Mouse (Mus musculus) c-Kit-positive CD71-positive TER-119-positive erythroid progenitor cells, embryonic 14.5 days (primary cell): Measurements from ENCODE around the gene Ttc36.

Experiments used
- DNase-seq: peaks from one replicate; pipeline ENCODE4 v3.0.0-alpha.2; 2013; ENCODE audit warnings: low spot score

The Ttc36 gene

DNA sequence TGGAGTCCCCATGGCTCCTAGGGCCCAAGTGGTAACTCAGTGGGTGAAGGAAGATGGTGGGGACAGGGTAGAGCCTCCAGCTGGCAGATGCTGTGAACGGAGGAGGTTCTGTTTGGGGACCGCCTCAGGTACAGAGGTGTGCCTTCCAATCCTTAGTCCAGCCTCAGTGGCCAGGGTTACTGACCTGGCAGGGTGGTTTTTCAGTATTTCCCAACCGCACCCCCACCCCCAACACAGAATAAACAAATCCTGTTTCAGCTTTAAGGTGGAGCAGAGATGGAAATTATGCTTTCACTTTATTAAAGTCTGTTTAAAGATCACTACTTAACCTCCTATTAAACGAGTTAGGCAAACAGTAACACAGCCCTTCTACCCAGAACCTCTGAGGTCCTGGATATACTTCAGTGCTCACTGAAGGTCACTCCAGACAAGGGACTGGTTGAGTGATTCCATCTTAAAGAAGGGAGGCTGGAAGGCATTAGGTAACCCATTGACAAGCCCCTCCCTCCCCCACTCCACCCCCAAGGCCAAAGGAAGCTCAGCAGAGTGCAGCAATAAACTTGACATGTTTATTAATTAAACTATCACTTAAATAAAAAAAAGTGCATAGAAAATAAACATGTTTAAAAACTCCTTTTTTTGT is at the start of gene Ttc36:
TSS of gene Ttc36 (minus strand) at position 265 of the 643 bp plus-strand sequence.
- no peak for DNase-seq

DNA sequence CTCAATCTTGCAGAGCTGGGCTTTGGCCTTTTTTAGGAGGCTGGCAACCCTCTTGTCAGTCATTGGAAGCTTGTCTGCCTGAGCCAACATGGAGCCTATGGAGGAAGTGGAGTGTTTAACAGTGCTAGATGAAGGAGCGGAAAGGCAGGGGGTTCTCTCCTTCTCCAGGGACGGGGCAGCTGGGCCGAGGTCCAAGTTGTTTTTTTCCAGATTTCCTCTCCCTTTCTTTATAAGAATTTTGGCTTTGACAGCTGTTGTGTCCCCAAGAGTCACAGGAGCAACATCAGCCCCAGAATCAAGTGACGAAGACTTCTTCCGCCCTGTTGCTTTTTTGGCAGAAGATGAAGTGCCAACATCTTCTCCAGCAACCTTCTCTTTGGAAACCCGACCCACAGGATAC is 44.6 kb upstream of the Ttc36 start:
- DNase-seq, result no peak

DNA sequence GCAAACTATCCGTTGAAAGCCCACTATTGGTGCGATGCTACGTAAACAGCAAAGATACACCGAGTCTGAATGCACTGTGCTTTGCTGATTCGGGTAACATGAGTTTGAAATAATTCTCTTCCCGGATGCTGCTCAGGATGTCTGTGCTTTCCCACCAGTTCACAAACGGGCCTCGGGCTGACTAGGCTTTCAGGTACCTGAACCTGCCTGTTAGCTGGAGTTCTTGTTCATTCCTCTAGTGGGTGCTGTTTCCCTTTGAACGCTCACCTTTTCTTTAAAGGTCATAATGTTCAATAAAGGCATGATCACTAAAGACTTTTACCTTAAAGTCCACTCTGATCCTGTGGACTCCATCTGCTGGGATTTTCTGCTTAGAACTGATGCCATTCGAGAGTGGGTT is 38.4 kb upstream of the Ttc36 start:
- peak; percentile 17 for DNase-seq

DNA sequence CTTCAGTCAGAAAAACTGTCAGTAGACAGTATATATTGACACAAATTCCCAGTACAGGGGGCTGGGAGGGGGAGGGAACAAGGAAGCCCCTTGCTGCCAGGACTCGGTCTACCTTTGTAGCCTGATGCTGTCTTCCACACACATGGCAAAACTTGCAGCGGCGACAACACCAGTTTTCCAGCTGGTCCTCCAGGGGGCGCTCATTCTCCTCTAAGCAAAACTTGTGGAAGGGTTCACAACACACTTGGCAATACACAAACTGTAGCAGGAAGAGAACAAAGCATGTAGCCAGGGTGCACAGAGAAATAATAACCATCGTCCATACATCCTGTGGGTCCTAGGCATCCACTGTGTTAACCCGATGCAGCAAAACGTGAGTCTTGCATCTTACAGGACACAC is 33.6 kb upstream of the Ttc36 start:
- DNase-seq, result peak; percentile 62

DNA sequence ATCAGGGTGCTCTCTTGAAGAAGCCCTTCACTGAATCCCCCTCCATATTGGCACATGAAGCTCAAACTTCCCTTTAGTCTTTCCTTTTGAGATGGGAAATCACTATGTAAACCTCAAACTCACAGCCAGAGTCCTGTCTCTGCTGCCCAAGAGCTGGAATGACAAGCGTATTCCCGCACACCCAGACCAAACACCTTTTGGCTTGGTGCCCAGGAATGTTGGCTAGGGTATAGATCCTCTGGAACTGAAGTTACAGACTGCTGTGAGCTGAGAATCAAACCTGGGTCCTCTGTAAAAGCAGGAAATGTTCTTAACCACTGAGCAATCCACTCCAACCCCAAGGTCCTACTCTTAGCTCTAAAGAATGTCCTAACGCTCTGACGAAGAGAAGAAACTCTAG is 29.5 kb upstream of the Ttc36 start:
- no peak for DNase-seq

DNA sequence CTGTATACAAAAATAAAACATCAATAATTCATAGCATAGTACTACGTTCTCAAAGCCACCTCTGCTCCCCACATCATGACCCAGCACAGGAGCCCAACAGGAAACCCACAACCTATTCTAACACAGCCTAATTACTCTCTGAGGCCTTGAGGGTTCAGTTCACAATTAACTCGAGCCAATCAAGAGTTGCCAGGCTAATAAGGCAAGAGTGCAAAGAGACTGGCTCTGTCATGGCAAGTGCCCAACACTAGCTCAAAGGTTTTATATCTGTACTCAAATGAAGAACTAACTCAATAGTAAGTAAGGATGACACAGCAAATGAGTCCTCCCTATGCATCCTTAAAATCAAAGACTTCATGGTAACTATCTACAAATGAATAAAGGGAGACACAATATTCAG is 27.6 kb upstream of the Ttc36 start:
- no peak for DNase-seq

DNA sequence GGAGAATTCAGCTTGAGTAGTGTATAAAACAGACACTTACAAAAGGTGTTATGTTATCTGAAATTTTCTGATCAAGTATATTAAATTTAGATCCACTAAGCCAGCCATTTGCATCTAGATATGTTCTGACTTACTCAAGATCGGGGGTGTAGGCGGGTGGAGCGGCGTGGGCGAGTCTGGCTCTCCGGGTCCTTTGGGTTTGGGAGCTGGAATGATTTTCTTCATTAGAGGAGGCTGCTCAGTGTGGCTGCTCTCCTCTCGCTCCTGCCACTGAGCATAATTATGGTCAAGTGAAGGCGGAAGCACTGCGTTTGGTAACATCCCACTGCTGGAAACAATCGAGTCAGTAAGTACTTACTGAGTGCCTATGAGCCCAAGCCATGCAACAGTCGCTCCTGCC is 26.1 kb upstream of the Ttc36 start:
- DNase-seq, result no peak

DNA sequence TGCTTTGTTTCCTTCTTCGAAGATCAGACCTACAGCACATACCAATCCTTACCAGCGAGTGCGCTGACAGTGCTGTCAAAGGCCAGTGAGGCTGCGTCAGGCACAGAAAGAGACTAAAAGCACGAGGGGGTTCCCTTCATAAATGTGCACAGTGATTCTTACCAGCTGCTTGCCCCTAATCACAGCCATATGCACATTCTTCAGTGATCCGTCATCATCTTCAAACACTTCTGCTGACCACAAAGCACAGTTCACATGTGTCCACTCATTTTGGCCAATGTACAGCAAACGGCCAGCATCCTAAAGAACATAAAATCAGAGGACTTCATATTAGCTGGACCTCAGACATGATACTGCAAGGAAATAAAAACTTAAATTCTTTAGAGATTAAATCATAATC is 23.8 kb upstream of the Ttc36 start:
- DNase-seq, result no peak

DNA sequence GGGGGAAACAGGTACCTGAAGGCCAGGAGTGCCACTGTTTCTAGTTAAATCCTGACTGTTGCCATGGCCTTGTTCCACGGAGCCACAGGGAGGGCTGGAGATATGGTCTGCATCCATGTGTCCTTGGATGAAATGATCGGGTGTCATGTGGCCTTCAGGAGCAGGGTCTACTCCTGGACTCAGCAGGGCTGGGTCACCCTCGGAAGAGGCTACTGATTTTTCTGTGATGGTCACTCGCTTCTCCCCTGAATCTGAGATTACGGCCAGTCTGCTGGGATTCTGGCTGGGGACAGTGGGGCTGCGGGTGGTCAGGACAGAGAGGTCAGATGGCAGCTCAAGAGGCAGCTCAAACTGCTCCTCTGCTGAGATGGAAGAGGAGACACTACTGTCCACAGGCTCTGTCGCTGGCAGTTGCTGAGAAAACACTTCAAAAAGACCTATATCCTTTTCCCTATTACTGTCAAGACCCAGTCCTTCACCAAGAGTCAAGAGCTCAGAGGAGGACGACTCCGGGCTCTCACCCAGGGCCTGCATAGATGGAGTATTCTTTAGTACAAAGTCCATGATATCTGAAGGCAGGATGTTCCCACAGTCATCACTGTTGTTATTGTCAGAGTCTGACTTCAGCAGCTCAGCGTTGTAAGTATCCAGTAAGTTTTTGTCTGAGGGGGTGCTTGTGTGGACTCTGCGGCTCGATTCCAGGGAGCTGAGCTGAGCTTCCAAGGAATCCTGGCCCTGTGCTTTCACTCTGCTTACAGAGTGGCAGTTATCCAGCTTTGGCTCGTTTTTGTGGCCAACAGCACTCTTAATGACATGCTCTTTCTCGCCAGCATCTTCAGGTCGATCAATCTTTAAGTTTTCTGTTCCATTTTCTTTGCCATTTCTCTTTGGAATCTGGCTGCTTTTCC is 17.3 kb upstream of the Ttc36 start:
- DNase-seq, result no peak

DNA sequence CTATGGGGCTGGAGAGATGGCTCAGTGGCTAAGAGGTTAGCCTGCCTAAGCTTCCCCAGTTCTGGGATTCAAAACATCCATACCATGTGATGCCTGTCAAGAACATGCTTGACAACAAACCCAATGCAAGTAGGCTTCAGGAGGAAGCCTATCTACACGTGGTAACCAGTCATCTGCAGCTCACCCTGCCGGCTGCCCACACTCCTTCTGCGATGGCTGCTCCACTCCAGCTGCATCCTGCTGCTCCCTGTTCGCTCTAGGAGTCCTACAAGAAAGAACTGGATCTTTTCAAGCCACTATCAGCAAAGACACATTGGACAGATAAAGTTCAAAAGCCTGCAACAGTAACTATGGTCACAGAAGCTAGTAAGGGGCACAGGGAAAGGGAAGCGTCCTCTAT is 14.7 kb upstream of the Ttc36 start:
- no peak for DNase-seq

DNA sequence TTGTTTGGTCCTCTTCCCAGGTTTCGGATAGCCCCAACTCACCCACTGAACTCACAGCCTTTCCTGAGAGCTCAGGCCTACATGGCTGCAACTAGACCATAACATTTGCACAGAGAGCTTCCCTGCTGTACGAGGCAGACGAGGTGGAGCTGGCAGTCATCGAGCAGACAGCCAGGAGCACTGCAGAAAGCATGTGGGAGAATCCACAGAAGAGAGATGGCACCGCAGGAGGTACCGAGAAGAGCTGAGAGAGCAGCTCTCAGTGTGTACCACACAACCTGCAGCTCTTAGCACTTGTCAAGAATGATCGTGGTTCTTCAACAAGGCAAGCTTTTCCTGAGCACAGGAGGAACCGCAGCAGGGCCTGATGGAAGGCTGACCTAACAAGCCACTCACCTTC is 11.3 kb upstream of the Ttc36 start:
- DNase-seq, result no peak

DNA sequence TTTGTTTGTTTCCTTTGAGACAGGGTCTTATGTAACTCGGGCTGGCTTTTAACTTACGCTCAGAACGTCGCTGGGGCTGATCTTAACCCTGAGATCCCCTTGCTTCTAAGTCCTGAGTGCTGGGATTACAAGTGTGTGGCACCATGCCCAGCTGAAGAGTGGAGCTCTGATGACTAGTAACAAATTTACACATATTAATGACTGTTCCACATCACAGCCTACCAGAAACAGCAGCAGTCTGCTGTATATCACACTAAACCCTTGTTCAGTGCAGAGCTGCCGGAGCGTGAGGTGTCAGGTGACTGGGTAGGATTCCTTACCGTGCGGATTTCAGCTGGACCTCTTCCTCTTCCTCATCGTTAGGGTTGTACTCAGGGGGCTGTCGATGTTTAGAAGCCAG is 7.4 kb upstream of the Ttc36 start:
- DNase-seq, result no peak

DNA sequence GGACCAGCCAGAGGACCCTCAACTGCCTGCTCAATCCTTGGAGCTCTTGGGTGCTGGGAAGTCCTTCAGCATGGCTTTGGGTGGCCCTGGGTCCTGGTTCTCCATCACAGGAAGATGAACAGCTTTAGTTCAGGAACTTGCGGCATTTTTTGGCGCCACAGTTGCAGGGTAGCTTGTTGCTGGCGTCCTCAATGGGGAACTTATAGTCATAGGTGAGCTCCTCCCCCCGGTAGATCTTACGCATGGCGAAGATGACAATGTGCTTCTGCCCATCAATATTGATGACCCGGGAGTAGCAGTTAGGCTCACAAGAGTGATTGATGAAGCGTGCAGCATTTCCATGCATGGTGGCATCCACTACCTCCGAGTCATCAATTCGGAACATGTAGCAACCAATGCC is 4.9 kb upstream of the Ttc36 start:
- no peak for DNase-seq

DNA sequence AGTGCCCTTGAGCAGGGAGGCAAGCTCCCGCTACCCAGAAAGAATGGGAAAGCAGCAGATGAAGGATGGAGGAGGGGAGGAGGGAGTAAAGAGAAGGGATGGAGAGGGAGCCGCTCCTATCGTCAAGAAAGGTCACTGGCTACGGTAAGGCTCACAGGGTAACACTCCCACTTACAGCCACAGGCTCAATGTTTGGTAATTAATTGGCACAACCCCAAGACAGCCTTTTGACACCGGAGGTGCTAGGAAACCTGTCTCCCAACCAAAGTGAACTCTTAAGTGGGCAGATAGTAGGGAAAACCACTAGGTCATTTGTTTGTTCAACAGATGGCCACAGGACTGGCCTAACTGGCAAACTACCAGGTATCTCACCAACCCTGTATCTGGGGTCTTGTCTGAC is 4.3 kb upstream of the Ttc36 start:
- no peak for DNase-seq

DNA sequence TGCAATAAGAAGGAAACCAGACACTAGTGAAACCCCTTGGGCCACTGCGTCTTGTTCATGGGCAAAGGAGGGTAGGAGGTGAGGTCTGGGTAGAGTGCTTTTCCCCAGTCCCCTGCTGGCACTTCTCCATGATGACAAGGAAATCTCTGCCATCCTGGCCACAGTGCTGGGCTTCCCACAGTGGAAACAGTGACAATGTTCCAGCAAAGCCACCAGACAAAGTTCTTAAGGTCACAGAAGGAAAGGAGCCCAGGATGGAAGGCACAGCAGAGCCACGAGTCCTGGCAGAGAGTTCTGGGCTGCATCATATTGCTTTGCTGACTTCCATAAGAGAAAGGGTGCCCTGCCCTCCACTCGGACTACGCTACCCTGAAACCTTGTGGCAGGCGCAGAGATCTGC is 2.7 kb upstream of the Ttc36 start:
- DNase-seq, result no peak

DNA sequence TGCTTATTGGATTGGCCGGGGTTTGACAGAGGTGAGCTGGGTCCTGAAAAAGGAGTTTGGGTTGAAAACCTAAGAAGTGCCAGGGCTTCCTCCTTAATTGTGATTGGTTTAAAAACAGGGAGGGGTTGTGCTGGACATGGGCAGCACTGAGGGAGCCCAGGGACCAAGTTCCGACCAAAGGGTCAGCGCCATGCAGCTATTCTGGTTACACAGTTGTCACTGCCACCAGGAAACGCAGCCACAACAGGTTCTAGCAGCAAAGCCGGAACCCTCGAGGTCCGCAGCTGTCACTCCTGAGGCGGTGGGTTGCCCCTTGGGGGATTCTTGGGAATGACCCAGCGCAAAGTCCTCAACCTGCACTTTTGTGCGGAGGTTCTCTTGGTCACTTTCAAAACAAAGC is 1.8 kb upstream of the Ttc36 start:
- no peak for DNase-seq

DNA sequence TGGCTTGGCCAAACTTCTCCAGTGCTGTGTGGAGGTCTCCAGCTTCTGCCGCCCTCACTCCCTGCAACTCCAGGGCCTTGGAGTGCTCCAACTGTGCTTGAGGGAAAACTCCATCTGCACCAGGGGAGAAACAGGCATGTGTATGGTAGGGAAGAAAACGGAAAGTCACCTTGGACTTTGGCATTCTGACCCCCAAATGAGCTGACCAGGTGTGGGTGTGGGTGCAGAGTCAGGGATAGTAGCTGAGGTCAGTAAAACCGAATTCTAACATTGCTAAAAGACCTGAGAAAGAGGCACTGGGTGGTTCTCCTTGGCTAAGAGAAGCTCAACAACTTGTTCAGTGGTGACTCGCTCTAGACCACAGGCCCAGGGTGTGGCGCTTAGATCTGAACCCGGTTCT is 1.2 kb downstream of the Ttc36 start:
- no peak for DNase-seq

DNA sequence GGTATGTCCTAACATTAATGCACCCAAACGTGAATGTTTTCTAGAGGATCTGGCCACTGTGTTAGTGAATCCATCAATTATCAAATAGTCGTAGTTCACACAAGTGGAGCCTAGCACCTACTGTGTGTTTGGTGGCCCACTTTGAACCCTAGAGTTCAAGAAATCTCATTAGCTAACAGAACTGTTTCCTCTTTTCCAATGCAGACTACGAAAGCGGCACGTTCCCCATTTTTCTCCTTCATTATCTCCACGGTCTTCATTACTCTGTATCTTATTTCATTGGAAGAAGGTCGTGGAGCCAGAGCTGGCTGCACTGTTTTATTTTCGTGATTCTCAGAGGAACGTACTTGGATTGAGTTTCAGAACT is 2.9 kb downstream of the Ttc36 start:
- no peak for DNase-seq

DNA sequence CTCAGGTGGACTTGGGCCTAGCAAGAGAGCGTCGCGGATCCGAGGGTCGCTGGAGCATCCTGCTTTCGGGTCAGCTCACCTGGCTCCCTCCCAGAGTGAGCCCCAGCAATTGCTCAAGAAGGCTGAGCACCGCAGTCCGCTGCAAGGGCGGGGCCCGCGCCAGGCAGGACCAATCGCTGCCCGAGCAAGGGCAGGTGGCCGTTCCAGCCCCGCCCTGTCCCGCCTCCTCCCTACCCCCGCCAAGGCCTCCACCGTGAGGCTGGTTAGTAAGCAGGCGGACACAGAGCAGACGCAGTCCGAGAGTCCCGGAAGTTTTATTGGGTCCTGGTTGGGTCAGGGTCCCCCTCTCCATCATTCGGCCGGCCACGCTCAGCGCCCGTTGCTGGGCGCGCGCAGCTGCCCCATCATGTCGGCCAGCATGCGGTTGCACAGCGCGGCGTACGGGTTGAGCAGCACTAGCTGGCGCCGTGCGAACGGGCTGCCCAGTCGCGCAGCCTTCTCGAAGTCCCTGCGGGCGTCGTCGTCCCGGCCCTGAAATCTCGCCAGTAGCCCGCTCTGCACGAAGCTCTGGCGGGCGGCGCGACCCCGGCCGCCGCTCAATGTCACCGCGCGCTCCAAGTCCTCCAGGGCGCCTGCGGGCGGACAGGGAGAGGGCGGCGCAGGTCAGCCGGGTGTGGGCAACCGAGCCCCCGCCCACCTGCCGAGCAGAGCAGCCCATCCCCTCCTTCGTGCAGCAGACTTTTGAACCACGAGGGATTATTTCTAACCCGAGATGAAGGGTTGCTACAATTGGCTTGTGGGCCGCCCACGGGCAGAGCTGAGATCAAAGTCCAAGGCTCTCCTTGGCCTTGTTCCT is 3.5 kb downstream of the Ttc36 start, which contains the start of gene Tmem25:
TSS of gene Tmem25 (minus strand) at position 206 of the 856 bp plus-strand sequence.
- DNase-seq, result peak; percentile 64

DNA sequence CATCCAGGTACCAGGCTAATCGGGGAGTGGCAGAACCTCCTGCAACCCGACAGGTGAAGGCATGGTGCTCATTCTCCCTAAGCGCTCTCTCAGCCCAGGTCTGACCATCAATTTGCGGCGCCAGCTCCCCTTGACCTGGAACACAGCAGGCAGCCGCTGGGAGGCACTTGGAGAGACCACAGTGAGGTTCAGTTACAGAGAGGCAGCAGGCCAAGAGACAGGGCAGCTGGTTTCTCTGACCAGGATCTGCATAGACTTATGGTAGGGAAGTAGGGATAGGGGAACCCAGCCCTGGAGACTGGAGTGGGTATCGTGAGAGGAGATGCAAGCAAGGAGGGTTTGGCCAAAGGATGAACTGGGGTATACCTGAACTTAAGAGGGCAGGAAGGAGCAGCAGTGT is 4.6 kb downstream of the Ttc36 start:
- no peak for DNase-seq

DNA sequence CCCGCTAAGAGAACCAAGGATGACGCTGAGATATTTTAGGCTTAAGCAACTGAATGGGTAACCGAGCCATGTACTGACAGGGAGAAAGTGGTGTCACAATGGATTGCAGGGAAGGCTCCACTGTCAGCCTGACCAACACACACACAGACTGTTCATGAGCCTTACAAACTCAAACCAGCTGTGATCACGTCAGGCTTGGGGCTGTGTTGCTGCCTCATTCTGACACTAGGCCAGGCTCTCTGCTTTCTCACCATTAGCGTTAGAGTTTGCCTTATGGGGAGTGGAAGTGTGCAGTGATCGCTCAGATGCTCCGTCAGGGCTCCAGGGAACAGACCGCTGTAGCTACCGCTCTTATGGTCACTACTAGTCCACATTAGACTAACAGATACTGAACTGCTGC is 10.0 kb downstream of the Ttc36 start:
- DNase-seq, result no peak

DNA sequence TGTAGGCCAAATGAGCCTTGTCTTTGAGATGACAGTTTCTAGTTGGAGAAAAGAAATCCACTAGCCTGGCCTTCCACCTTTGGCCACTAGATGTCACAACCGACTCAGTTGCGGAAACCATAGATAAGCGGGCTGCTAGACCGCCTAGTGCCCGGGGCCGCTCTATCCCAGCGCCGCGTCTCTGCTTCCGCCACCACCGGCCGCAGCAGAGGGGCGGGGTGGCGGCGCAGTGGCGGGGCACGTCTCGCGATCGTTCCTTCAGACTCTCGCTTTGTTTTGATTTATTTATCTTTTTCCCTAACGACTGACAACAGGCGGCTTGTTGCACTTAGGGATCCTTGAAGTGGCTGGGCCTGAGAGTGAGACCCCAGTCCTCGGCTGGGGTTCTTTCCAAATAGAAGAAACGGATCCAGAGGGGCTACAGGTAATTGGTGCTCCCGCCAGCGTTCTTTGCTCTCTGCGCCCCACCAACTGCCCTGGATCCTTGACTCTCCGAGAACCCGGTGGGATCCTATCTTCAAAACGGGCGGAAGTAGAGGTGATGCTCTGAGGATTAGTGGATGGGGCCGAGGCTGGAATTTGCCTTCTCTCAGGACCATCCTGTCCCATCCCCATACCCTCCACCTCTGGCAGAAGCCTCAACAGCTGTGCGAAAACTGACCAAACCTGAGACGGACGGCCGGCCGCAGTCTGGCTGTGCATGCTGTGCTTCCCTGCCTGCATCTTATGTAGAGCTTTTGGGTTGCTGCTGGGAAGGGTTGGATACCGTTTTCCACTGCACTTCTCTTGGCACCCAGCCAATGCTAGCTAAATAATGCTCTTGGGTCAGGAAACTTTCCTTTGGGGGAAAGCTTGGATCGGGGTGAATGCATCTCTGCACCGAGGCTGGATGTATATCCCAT is 29.9 kb downstream of the Ttc36 start:
- peak; percentile 97 for DNase-seq
